Mouse (Mus musculus): ENCODE measurements at regions not wholly inside any gene's neighbourhood (a gene's known extent, or its start where the extent isn't known, plus 50 kb on each side); places are given as distances from the start of the nearest gene placed in this dataset.
A peak's percentile ranks its signal among the peaks of the same experiment; 100 is the strongest.

DNA sequence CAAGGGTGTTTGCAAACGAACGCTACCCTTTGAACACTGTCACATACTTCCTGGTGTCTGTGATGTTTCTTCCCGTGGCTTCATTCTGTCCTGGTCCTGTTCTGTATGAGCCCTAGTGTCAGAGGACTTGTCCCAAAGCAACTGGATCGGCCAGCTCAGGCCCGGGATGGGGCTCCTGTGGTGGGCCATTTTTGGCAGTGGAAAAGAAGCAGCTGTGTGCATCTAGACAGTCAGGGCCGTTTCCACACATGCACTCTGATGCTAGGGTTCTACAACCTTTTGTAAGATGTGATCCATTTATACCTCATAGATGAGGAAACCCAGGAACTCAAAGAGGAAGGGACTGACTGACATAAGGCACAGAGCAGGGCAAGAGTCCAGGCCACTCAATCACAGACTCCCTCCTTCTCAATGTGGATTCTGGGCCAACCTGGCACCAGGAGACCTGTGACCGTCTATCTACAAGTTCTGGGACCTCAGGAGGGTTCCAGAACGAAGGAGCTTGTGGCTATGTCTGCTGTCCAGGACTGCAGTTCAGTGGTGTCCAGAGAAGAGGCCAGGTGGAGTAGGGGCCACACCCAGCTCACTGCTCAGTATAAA lies 155.2 kb downstream of the Trim29 start:
- no peak for DNase-seq (ENCODE audit: low spot score in 2 of 2)

DNA sequence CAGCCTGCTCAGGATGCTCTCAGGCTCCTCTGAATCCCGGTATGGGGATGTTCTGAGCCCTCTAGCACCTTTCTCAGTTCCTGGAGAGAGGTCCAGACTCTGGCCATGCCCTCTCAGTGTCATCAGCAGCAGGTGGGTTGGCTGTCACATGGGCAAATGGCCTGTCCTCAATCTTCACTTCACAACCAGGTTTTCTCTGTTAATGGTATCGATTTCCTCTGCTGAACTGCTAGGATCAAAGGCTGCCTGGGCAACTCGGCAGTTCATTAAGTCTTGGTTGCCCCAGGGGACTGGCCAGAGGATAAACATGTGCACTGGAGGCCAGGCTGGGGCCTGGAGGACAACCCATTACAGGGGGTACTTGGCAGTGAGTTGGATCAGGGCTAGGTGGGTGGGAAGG lies 156.2 kb downstream of the Trim29 start:
- DNase-seq (ENCODE audit: low spot score in 2 of 2): no peak

DNA sequence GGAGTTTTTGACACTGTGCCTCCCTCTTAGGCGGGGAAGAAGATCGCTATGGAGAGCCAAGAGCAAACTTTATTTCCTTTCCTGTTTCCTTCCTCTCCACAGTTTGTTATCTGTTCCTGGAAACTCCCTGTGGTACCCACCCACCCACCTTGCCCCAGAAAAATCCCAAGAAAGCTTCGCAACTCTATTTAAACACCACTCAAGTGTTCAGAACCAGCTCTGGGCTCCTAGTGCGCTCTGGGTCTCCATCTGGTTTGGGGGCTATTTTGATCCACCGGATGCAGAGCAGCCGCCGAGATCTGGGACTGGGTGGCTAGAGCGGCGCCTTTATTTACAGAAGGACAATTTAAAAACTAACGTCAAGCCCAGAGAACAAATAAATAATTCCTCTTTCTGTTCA lies 158.6 kb downstream of the Trim29 start:
- DNase-seq (ENCODE audit: low spot score in 2 of 2): no peak

DNA sequence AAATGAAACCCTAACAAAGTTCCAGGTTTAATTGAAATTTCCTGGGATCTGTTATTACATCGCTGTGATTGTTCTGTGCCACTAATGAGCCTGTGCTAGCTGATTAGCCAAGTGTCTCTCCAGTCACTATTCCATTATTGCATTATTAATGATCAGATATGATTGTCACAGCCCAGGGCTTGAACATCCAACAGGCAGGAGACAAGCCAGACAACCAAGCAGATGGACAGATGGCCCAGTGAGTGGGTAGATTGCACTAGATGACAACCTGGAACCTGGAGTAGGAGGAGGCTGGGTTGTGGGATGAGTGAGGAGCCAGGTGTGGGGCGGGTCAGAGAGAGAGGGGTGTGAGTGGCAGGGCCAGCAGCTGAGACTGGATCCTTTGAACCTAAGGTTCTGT lies 161.6 kb downstream of the Trim29 start:
- peak in 1 of 2 experiments; percentile 64 for DNase-seq (ENCODE audit: low spot score in 2 of 2)

DNA sequence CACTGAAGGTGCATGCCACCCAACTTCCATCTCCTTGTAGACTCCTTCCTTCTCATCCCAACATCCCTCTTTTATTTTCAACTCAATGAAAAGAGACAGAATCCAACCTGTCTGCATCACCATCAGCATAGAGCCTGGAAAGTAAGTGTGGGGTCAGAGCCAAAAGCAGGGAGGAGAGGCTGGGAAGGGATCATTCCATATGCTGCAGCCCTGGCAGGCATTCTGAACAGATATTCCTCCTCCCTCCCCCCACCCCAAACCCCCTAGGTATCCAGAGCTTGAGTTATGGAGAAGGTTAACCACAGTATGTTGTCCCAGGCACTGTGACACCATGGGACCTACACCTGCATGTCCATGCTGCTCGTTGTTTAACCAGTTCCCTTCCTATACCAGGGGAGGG lies 162.5 kb downstream of the Trim29 start:
- DNase-seq (ENCODE audit: low spot score in 2 of 2): no peak

DNA sequence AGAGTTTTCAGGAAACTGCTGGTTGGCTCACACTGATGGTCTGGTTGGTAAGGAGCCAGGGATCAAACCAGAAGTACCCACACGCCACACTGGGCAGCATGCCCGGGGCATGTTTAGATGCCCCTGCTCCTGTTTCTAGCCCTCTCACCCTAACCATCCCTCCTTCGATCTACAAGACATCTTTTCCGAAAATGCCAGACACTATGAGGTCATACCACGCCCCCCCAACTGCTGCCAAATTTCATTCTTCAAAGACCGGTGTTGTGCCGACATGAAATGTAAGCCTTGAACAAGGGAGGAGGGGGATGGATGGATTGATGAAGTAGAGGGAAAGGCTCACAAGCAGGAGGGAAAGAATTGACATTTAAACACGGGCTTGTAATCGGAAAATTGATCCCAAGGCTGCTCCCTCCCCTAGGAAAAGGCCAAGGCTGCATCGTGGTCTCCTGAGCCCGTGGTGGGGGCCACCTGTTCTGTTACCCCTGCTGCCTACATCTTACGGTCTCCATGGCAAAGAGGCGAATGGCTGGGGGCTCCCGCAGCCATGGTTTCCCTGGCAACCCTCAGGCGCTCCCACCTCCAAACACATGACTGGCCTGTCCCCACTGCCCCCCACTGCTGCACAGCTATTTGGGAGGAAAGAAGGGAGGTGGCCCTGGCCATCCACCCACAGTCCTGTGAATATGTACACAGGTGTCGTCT lies 163.1 kb downstream of the Trim29 start:
- DNase-seq (ENCODE audit: low spot score in 2 of 2): peak; percentile 41 to 49

DNA sequence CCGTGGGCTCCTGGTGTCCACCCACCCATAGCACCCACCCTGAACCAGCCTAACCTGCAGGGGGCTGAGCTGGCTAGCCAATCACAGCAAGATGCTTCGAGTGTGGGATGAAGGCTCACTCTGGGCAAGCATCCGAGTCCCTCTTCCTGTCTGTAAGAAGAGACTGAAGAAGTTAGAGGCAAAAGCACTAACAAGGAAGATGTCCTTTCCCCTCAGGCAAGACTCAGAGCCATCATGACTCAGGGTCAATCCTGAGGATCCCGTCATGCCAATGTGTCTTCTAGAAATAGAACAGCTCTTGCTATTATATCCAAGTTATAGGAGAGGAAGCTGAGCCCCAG lies 163.6 kb downstream of the Trim29 start:
- DNase-seq (ENCODE audit: low spot score in 2 of 2): no peak

DNA sequence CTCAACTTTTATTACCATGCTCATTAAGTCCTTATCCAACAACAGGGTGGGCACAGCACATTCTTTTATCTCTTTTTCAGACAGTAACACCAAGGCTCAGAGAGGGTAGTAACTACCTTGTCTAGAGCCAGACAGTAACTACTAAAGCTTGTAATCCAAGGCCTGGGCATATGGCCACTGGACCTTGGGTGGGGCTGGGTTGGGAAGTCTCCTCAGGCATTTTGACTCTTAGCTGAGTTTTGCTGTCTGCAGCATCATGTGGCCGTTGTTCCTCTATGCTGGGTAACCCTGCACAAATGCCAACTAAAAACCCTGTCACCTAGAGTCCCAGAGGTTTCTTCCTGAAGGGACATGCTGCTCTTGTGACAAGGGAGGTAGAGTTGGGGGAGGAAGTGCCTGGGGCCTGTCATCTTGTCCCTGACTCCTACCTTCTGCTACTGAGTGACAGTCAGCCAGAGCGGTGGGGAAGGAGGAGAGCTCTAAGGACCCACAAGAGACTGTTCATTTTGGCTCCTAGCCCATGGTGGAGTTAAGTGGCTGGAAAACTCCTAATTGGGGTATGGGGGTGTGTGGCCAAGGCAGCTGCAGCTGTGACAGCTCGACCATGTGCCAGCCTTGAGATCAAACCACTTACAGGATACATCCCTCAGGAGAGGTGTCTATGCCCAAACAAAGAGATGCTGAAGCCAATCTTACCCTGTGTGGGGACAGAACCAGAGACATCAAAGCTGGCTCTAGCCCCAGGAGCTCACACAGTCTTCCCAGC lies 170.4 kb downstream of the Trim29 start:
- DNase-seq (ENCODE audit: low spot score in 2 of 2): no peak

DNA sequence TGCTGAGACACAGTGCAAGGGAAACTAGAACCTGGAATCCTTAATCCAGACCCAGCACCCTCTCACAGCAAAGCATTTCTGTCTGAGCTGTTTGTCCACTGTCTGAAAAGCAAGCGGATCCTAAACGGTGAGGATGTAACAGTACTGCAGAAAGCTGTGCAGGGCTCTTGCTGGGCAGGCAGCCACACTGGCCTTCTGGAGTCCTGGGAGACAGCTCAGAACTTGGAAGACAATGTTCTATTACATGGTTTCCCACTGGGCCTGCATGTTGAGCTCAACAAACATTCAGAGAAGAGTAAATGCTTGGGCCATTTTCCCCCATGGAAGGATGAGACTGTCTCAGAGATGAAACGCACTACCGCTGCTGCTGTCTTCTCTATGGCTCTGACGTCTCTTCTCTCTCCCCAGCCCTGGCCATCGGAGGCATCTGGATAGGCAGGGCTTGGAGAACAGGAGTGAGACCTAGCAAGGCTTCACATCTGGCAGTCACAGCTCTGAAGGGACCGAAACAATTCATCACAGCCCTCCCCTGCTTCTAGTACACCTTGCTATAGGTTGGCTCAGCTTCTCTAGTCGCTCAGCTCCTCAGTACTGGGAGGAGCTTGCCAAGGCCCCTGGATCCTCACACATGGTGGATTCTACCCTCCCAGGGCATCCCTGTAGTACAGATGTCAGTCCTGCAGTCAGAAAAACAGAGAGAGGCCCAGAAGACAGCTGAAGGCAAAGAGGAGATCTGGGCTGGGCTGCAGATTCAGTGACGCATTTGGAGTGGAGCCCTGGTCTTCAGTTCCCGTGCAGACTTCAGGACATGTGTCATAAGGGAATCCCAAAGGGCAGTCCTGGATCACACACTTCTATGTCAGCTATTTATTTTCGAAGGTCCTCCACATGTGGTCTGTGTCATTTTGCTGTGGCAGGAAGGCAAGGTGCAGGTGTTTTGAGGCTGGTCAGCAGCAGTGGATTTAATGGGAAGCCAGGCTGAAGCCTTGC lies 171.7 kb downstream of the Trim29 start:
- peak; percentile 61 to 73 for DNase-seq (ENCODE audit: low spot score in 2 of 2)

DNA sequence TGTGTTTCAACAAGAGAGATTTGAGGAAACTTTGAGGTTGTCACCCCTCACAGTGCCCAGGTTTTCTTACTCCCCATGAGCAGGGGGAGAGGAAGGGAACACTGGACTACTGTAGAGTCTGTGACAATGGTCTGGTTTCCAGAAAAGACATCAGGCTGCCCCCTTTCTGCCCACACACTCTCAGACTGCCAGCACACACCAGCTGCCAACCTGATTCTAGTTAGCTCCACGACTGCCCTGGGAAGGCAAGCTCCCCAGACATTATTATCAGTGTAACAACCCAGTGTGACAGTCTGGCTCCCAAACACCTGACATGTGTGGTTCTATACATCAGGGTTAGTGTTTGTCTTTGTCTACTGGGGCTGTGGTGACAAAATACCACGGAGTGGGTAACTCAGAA lies 172.5 kb downstream of the Trim29 start:
- DNase-seq (ENCODE audit: low spot score in 2 of 2): peak; percentile 48 to 76

DNA sequence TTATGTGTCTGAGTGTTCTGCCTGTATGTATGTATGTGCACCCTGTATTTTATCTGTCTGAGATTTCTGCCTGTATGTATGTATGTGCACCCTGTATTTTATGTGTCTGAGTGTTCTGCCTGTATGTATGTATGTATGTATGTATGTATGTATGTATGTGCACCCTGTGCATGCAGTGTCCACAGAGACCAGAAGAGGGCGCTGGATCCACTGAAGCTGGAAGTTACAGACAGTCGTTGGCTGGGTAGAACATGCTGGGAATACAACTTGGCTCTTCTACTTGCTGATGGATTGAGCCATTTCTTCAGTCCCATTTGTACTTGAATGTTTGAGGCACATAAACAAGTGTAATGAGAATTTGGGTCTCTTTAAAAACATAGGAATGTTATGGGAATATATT lies 173.3 kb downstream of the Trim29 start:
- DNase-seq (ENCODE audit: low spot score in 2 of 2): no peak

DNA sequence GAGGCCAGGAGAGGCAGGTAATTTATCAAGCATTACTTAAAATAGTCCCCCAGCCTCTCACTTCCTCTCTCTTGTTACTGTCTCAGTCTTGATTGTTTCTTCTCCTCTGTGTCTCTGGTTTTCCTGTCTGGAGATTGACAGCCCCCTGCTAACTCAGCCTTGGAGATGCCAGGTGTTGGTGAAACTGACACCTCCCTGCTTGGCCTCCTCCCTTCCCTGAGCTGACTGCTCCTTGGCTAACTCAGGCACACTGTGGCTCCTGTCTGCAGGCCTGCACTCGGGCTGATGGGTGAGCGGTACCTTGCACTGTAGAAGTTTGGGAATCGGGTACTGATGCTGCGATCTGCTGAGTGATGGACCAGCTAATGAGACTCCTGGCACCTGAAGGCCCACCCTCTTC lies 176.1 kb downstream of the Trim29 start:
- DNase-seq (ENCODE audit: low spot score in 2 of 2): no peak

DNA sequence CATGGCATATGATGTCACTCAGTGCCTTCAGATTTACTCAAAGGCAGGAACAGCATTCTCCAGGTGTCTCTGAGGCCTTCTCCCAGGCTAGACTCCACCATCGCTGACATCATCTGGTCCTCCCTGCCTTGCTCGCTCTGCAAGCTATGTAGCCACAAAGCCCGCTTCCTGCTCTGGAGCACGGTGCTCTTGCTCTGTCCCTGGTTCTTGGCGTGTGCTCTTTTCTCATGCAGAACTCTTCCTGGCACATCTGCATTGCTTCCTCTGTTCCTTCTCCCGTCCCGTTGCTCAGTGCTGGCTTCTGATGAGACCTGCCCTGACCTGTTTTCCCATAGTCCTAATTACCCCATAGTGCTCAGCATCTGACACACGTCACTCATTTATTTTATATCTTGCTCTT lies 178.6 kb downstream of the Trim29 start:
- no peak for DNase-seq (ENCODE audit: low spot score in 2 of 2)

DNA sequence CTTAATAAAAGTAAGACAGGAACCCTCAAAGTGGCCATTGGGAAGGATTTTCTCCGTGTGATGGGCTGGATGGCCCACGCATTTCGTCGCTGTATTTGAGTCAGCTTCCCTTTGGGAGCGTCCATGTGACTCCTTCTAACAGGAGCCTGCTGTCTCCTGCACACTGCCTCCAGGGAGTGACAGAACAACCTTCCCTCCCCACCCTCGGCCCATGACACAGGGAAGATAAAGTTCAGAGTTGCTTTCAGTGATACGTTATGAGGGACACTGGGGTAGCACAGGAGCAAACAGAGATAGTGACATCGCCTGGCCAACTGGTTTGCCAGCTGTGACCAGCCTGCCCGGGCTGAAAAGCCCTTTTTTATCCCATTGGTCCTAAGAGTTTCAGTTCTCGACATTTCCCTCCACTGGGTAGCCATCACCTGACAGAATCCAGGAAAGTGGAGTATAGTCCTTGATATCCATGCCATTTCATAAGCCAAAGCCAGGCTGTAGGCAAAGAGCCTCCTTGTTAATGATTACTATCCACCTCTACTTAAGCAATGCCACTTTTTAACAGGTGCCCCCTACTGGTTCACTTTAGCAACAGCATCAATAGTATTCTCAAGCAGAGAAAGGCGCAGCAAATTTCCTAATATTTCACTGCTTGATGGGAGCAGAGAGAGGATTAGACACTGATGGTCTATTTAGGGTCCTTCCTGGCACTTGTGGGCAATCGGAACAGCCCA lies 180.5 kb downstream of the Trim29 start:
- DNase-seq (ENCODE audit: low spot score in 2 of 2): peak in 1 of 2 experiments; percentile 61

DNA sequence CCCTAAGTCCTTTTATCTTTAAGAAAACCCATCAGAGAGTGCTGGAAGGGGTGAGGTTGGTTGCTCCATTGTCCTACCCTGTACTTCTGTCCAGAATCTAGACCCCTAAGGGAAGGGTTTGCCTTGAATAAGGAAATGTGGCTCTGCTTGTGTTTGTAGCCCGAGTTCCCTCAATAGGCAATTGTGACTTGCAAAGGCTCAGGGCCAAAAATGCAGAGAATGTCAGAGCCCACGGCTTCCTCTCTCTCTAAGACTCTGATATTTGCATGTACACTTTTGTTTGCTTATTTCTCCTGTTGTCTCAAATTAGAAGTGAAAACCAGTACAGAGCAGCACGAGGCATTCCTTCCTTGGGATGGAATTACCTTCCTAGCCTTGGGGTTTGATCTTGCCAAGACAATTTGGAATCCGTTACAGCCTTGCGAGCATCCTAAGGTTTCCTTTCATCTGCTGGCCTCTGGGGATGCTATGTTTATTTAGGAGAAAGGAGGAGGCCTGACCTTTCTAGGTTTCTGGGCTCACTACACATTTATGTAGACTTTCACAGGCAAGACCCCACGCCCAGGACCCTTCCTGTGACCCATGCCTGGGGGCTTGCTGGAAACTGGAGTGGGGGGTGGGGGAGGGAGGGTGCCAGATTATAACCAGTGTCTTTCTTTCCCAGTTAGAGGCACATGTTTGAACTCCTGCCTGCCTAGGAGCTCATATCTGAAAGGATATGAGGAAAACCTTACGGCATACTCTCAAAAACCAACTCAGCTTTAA lies 181.8 kb downstream of the Trim29 start:
- no peak for DNase-seq (ENCODE audit: low spot score in 2 of 2)

DNA sequence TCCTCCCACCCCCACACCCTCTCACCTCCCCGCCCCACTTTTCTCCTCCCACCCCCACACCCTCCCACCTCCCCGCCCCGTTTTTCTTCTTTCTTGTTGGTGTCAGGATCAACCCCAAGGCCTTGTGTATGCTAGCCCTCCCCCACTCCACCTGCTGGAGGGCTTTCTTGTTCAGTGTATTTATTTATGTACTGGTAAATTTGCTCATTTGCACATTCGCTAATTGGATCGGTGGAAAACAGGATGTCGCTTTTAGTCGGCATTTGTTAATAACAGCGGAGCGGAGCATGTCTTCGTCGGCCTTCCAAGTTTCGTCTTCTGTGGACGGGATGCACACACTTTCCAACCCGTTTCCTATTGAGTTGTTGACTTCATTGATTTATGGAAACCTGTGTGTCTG lies 187.9 kb downstream of the Trim29 start:
- no peak for DNase-seq (ENCODE audit: low spot score in 2 of 2)

DNA sequence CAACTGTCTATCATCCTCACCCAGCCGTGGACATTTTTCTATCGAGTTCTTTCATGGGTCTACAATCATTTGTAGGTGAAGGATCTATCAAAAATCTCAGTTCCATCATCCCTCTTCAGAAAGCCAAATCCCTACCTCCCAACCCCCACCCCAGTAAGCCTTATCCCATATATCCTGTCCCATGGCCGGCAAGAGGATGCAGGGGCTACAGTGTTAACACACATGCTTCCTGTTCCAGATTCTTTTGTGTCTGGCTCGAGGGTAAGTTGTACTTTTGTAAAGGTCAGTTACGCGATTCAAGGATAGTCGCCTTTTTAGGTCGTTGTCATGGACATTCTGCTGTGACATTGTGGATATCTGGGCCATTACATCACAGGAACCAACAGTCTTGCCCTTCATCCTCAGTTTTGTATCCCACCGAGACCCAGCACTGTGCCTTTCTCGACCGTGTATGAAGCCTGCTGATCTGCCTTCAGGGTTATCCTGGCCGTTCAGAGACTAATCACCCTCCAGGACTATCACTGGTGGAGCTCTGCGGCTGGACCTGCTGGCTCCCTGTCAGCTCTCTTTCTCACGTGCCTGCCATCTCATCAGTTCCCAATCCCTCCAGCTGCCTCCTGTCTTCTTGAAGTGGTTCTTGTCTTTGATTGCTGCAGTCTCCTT lies 193.8 kb downstream of the Trim29 start:
- DNase-seq (ENCODE audit: low spot score in 2 of 2): no peak

DNA sequence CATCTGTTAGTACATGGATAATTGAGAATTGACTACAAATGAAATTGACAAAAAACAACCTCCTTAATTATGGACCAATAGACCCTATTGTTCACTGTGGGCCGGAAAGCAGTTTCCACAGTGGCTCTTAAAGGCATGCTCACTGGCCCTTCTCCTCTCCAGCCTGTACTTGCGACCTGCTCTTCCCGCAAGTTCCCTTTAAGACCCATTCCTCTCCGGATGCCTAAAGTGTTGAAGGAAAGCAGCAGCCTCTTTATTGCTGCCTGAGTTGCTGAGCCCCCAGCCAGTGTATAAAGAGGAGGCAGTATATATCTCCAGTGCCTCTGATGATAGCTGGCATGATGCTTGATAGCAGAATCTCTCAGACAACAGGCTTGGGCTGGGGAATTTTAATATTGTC lies 195.2 kb downstream of the Trim29 start:
- no peak for DNase-seq (ENCODE audit: low spot score in 2 of 2)

DNA sequence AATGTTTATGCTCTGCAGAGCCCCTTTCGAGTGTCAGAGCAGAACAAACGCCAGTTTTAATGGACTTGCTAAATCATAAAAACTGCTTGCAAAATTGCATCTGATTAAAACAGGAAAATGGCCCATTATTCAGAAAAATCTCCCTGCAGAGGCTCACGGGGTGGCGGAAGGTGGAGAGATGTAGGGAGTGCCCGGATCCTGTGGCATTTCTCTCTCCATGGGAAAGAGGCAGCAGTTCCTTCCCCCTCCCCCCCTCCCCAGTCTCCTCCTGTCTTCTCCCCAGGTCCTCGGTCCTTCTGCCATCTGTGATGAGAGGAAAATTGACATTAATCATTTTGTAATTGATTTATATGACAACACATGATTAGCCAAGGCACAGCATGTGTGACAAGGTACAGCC lies 195.6 kb downstream of the Trim29 start:
- no peak for DNase-seq (ENCODE audit: low spot score in 2 of 2)
